Mouse (Mus musculus): Measurements from ENCODE around the gene Mgat3. TPM values are rescaled to one million over a fixed set of nuclear protein-coding genes. Genes with fewer than 3 reads are reported as not detected.

Mgat3 gene
- polyA plus RNA-seq, 1 experiment from 2014 or later: 10.8 TPM

GRCm38 (mm10) chr15:80181561-80181960 lies 8.0 kb downstream of the Mgat3 start:
- WGBS: 61% methylated on average over 7 of the region's 7 CpGs
- Histone ChIP-seq H3K27me3 (replicated peaks; ENCODE audit: control insufficient read depth, insufficient read depth, low read length) (no peaks in the 10 kb centered on the region), H3K4me3 (replicated peaks; ENCODE audit: low read length) (no peak overlapping the region), H3K4me1 (replicated peaks; ENCODE audit: control insufficient read depth, insufficient read depth, low read length) (no peaks in the 10 kb centered on the region; the same call in 1 of the 2 replicates), H3K9ac (replicated peaks; ENCODE audit: low read depth, low read length) (no peak overlapping the region), H3K36me3 (ENCODE audit: control insufficient read depth, insufficient read depth) (peaks cover 3% of the 10 kb centered on the region; the same call in 1 of the 2 replicates), H3K4me2 (ENCODE audit: low read length) (no peak overlapping the region), H3K9me3 (ENCODE audit: control insufficient read depth, low read length) (no peaks in the 10 kb centered on the region), H3K27ac (ENCODE audit: low read length) (no peak overlapping the region)
- no peak for ATAC-seq

DNA sequence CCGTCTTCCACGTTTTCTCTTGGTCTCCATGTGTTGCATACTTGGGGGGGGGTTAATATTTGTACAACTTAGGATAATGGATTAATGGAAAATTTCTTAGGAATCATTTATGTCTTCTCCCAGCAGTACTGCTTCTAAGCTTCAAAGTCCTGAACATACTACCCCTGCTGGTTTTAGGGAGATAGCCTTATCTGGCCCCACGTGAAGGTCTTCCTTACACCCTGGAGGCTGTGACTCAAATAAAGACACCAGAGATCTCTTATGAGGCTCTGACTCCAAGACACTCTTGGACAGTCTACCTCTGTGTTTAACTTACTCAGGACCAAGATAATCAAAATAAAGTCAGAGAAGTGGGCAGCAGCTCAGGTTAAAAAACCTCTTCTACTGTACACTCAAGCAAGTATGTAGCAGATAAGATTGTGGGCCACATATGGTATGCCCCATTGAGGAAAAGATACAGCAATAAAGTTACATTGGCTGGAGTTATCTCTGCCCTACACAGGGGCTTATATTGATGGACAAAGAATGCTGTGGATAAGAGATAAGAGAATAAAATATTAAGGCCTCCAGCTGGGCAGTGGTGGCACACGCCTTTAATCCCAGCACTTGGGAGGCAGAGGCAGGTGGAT lies 8.7 kb downstream of the Mgat3 start:
- no peaks in the 10 kb centered on the region for H3K4me1 ChIP-seq (replicated peaks; ENCODE audit: control insufficient read depth, insufficient read depth, low read length)
- H3K4me2 ChIP-seq (ENCODE audit: low read length): no peak overlapping the region
- H3K9ac ChIP-seq (replicated peaks; ENCODE audit: low read depth, low read length): no peak overlapping the region
- WGBS: 98% methylated on average over 4 of the region's 4 CpGs
- H3K4me3 ChIP-seq (replicated peaks; ENCODE audit: low read length): no peak overlapping the region
- H3K27ac ChIP-seq (ENCODE audit: low read length): no peak overlapping the region
- no peaks in the 10 kb centered on the region for H3K27me3 ChIP-seq (replicated peaks; ENCODE audit: control insufficient read depth, insufficient read depth, low read length)
- H3K36me3 ChIP-seq (ENCODE audit: control insufficient read depth, insufficient read depth): peaks cover 3% of the 10 kb centered on the region; the same call in 1 of the 2 replicates
- H3K9me3 ChIP-seq (ENCODE audit: control insufficient read depth, low read length): no peaks in the 10 kb centered on the region
- no peak for ATAC-seq

DNA sequence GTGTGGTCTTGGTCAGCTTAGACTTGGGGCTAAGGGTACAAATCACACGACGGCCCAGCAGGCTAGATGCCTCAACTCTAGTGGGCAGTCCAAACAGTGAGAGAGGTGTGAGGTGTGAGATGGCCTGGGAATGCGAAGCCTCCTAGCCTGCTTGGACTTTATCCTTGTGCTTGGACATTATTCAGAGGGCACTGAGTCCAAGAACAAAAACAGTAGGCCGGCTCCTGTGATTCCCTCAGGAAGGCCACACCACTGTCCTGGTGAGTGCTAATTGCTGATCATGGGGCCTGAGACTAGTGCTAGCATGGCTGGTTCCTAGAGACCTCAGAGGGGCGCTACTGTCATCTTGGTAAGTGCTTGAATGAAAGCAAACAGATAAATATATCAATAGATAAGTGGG lies 15.4 kb downstream of the Mgat3 start:
- 89% methylated on average over 5 of the region's 5 CpGs for WGBS

GRCm38 (mm10) chr15:80190075-80190474 lies 16.6 kb downstream of the Mgat3 start:
- H3K27ac ChIP-seq (ENCODE audit: low read length): no peak overlapping the region
- WGBS: 66% methylated on average over 4 of the region's 4 CpGs
- no peaks in the 10 kb centered on the region for H3K9me3 ChIP-seq (ENCODE audit: control insufficient read depth, low read length)
- H3K4me1 ChIP-seq (replicated peaks; ENCODE audit: control insufficient read depth, insufficient read depth, low read length): no peaks in the 10 kb centered on the region
- H3K36me3 ChIP-seq (ENCODE audit: control insufficient read depth, insufficient read depth): no peaks in the 10 kb centered on the region
- no peak for ATAC-seq
- no peak overlapping the region for H3K4me3 ChIP-seq (replicated peaks; ENCODE audit: low read length)
- no peak overlapping the region for H3K9ac ChIP-seq (replicated peaks; ENCODE audit: low read depth, low read length)
- H3K27me3 ChIP-seq (replicated peaks; ENCODE audit: control insufficient read depth, insufficient read depth, low read length): no peaks in the 10 kb centered on the region
- H3K4me2 ChIP-seq (ENCODE audit: low read length): no peak overlapping the region

More for the DNA sequence above, 15.4 kb downstream of the Mgat3 start:
- ATAC-seq: no peak
- no peak overlapping the region for H3K4me3 ChIP-seq (replicated peaks; ENCODE audit: low read length)
- H3K9ac ChIP-seq (replicated peaks; ENCODE audit: low read depth, low read length): no peak overlapping the region
- no peaks in the 10 kb centered on the region for H3K4me1 ChIP-seq (replicated peaks; ENCODE audit: control insufficient read depth, insufficient read depth, low read length)
- no peak overlapping the region for H3K4me2 ChIP-seq (ENCODE audit: low read length)
- no peaks in the 10 kb centered on the region for H3K27me3 ChIP-seq (replicated peaks; ENCODE audit: control insufficient read depth, insufficient read depth, low read length)
- no peaks in the 10 kb centered on the region for H3K36me3 ChIP-seq (ENCODE audit: control insufficient read depth, insufficient read depth)
- H3K9me3 ChIP-seq (ENCODE audit: control insufficient read depth, low read length): no peaks in the 10 kb centered on the region
- no peak overlapping the region for H3K27ac ChIP-seq (ENCODE audit: low read length)

- Histone ChIP-seq H3K36me3 (ENCODE audit: control insufficient read depth, insufficient read depth) (no peaks in the 10 kb centered on the region), H3K9ac (replicated peaks; ENCODE audit: low read depth, low read length) (no peak overlapping the region), H3K27me3 (replicated peaks; ENCODE audit: control insufficient read depth, insufficient read depth, low read length) (no peaks in the 10 kb centered on the region), H3K27ac (ENCODE audit: low read length) (no peak overlapping the region), H3K4me2 (ENCODE audit: low read length) (no peak overlapping the region), H3K4me3 (replicated peaks; ENCODE audit: low read length) (no peak overlapping the region), H3K4me1 (replicated peaks; ENCODE audit: control insufficient read depth, insufficient read depth, low read length) (no peaks in the 10 kb centered on the region), H3K9me3 (ENCODE audit: control insufficient read depth, low read length) (no peaks in the 10 kb centered on the region)
- no peak for ATAC-seq
- 85% methylated on average over 8 of the region's 8 CpGs for WGBS
Measured at GRCm38 (mm10) chr15:80191585-80192245, 18.2 kb downstream of the Mgat3 start.

DNA sequence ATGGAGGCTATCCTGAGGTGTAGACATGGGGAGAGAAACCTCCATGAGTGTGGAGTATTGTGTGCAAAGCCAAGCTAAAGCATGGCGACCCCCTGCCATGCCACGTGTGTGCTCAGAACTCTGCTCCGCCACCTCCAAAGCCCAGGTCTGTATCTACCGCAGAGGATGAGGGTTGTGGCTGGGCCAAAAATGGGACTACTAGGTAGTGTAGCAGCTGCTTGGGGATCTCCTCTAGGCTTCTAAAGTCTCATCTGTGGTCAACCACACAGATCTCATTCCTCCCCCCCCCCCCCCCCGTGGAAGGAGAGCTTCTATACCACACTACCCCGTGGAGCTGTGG lies 18.7 kb downstream of the Mgat3 start:
- Histone ChIP-seq H3K9me3 (ENCODE audit: control insufficient read depth, low read length) (no peaks in the 10 kb centered on the region), H3K4me2 (ENCODE audit: low read length) (no peak overlapping the region), H3K36me3 (ENCODE audit: control insufficient read depth, insufficient read depth) (no peaks in the 10 kb centered on the region), H3K27ac (ENCODE audit: low read length) (no peak overlapping the region), H3K9ac (replicated peaks; ENCODE audit: low read depth, low read length) (no peak overlapping the region), H3K27me3 (replicated peaks; ENCODE audit: control insufficient read depth, insufficient read depth, low read length) (no peaks in the 10 kb centered on the region), H3K4me1 (replicated peaks; ENCODE audit: control insufficient read depth, insufficient read depth, low read length) (no peaks in the 10 kb centered on the region), H3K4me3 (replicated peaks; ENCODE audit: low read length) (no peak overlapping the region)
- 94% methylated on average over 5 of the region's 6 CpGs for whole genome bisulfite sequencing
- ATAC-seq: no peak

GRCm38 (mm10) chr15:80192847-80193246 lies 19.3 kb downstream of the Mgat3 start:
- Histone ChIP-seq H3K9me3 (ENCODE audit: control insufficient read depth, low read length) (no peaks in the 10 kb centered on the region), H3K27me3 (replicated peaks; ENCODE audit: control insufficient read depth, insufficient read depth, low read length) (no peaks in the 10 kb centered on the region), H3K4me3 (replicated peaks; ENCODE audit: low read length) (no peak overlapping the region), H3K27ac (ENCODE audit: low read length) (no peak overlapping the region), H3K36me3 (ENCODE audit: control insufficient read depth, insufficient read depth) (no peaks in the 10 kb centered on the region), H3K4me1 (replicated peaks; ENCODE audit: control insufficient read depth, insufficient read depth, low read length) (no peaks in the 10 kb centered on the region), H3K9ac (replicated peaks; ENCODE audit: low read depth, low read length) (no peak overlapping the region), H3K4me2 (ENCODE audit: low read length) (no peak overlapping the region)
- 91% methylated on average over 7 of the region's 7 CpGs for WGBS
- ATAC-seq: no peak

- Histone ChIP-seq H3K4me3 (replicated peaks; ENCODE audit: low read length) (no peak overlapping the region), H3K36me3 (ENCODE audit: control insufficient read depth, insufficient read depth) (no peaks in the 10 kb centered on the region), H3K9me3 (ENCODE audit: control insufficient read depth, low read length) (no peaks in the 10 kb centered on the region), H3K4me2 (ENCODE audit: low read length) (no peak overlapping the region), H3K27ac (ENCODE audit: low read length) (no peak overlapping the region), H3K27me3 (replicated peaks; ENCODE audit: control insufficient read depth, insufficient read depth, low read length) (no peaks in the 10 kb centered on the region), H3K9ac (replicated peaks; ENCODE audit: low read depth, low read length) (no peak overlapping the region), H3K4me1 (replicated peaks; ENCODE audit: control insufficient read depth, insufficient read depth, low read length) (peaks cover 5% of the 10 kb centered on the region; the same call in 1 of the 2 replicates)
- WGBS: 43% methylated on average over 2 of the region's 2 CpGs
- ATAC-seq: no peak
Measured at GRCm38 (mm10) chr15:80199556-80199955, 26.0 kb downstream of the Mgat3 start.

DNA sequence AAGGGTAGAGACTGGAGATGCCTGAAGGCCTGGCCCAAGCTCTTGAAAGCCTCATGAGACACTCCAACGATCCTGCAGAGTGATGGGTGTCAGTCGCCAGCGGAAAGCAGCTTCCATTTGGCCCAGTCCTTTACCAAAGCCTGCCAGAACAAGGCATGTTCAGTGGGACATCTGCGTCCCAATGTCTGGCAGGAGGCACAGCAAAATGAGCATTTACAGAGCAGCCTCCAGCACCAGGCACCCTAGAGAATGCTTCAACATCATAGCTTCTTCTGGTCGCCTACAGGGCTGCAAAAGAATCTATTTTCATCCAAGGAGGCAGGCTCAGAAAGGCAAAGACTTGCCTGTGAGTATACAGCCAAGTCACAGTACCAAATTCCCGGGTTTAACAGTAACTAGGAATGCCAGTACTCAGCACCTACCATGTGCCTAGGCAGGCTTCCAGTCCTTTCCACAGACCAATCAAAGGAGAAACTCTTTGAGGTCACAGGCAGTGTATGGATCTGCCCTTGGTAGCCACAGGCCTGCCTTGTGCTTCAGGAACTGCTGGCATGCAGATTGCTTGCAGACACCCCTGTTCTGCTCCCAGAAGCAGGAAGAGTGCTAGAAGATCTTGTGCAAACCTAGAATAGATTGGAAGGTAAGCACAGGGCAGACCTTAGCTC lies 28.7 kb downstream of the Mgat3 start:
- no peak for ATAC-seq
- WGBS: 75% methylated on average over 6 of the region's 6 CpGs
- Histone ChIP-seq H3K4me2 (ENCODE audit: low read length) (no peak overlapping the region), H3K4me3 (replicated peaks; ENCODE audit: low read length) (no peak overlapping the region), H3K4me1 (replicated peaks; ENCODE audit: control insufficient read depth, insufficient read depth, low read length) (peaks cover 5% of the 10 kb centered on the region; the same call in 1 of the 2 replicates), H3K9ac (replicated peaks; ENCODE audit: low read depth, low read length) (no peak overlapping the region), H3K27me3 (replicated peaks; ENCODE audit: control insufficient read depth, insufficient read depth, low read length) (no peaks in the 10 kb centered on the region), H3K9me3 (ENCODE audit: control insufficient read depth, low read length) (no peaks in the 10 kb centered on the region), H3K36me3 (ENCODE audit: control insufficient read depth, insufficient read depth) (no peaks in the 10 kb centered on the region), H3K27ac (ENCODE audit: low read length) (no peak overlapping the region)
